Mouse (Mus musculus) naive thymus-derived CD4-positive, alpha-beta T cell, adult 2 months (primary cell): ENCODE data around the gene Wdr6.

Experiments
- DNase-seq: peaks from one replicate; pipeline ENCODE4 v3.0.0-alpha.2; 2011; ENCODE audit warnings: low read depth

Gene Wdr6

DNA sequence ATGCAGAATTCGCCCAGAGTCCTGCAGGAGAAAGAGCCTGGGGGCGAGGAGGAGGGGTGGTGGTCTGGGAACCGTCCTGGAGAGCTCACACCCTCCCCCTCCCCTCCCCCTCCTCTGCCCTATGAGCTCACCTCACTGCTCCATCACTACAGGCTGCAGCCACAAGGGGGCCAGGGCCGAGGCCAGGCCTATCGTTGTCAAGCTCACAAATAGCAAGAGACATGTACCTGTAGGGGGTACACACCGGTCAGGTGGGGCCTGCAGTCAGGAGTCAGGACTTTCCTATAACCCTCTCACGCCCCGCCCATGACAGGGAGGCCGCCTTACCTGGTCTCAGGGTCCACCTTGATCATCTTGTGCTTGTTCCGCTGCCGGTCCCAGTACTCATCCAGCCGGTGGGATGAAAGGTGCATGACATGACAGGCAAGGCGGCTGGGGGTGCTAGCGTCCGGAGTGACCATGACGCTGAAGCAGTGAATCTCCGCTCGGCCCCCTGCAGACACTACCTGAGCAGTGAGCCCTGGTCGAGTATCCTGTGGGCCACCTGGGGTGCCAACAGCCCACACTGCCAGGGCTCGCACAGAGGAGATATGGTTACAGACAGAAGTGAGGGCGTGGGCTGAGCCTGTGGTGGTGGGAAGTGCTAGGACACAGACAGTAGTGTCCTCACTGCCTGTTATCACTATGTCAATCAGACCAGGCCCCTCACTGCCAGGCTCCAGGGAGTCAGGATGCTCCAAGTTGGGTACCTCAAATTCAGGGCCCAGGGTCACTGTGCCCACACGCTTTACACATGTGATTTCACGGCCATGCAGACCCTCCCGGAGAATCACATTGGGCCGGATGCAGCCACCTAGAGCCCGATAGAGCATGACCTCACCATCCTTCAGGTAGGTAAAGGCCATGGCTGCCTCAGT, 4.5 kb downstream of the Wdr6 start:
- peak; percentile 78 for DNase-seq

DNA sequence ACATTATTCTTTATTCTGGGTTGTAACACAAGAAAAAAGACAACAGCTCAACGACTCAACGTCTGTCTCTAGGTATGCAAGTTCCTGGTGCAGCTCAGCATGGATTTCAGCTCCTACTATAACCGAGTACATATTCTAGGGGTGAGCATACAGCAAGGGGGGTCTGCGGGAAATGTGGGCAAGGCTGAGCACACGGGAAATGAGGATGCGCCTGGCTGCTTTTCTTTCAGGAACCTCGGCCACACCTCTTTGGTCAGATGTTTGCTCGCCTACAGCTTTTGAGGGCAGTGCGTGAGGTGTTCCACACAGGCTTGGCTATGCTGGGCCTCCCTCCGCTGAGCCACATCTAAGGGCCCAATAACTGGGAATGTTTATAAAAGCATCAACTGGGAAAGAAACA, 6.2 kb downstream of the Wdr6 start:
- DNase-seq, result no peak

DNA sequence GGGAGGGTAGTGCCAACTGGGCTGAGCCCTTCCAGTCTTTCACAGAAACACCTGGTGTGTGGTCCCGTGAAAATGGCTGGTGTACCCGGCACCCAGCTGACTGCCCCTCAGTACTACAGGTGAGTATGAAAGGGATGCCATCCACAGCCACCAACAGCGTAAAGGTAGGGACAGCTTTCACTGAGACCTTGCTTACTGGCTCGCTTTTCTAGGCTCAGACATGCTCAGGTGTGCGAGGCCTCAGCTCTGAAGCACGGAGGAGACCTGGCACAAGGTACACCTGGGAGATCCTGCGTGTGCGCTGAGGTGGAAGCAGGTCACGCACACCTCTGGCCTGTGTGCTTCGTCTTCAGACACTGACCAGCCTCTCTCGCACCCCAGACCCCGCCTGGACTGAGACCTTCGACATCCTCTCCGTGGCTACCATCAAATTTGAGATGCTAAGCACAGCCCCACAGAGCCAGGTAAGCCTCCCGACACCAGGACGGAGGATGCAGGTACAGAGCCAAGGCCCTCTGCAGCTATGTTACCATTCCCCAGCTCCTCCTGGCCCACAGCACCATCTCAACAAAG, 7.1 kb downstream of the Wdr6 start:
- DNase-seq, result no peak

DNA sequence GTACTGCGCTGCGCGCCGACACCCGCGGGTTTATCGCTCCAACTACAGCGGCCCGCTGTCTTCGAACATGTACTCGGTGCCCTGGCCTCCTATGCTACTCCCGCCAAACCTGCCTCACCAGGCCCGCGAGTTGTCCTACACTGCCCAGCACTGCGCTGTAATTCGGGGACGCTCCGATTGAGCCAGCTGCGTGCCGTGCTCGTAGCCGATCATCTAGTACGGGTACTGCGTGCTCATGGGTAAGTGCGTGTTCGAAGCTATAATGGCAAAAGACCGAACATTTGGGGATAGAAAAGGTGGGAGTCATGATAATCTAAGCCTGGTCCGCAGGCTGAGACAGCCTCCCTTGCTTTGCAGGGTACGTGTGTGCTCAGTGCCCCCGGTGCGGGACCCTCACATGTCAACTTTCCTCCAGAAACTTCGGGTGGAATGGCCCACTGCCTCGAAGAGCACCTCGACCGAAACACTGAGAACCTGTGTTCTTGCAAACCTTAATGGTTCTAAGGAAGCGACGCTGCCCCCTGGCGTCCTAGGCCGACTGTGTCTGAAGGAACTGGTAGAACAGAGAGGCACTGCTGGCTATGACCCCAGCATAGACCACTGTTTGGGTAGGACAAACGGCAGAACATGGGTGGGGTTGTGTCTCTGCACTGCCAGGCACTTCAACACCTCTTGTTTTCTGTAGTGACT, 8.2 kb downstream of the Wdr6 start:
- DNase-seq, result peak; percentile 90

DNA sequence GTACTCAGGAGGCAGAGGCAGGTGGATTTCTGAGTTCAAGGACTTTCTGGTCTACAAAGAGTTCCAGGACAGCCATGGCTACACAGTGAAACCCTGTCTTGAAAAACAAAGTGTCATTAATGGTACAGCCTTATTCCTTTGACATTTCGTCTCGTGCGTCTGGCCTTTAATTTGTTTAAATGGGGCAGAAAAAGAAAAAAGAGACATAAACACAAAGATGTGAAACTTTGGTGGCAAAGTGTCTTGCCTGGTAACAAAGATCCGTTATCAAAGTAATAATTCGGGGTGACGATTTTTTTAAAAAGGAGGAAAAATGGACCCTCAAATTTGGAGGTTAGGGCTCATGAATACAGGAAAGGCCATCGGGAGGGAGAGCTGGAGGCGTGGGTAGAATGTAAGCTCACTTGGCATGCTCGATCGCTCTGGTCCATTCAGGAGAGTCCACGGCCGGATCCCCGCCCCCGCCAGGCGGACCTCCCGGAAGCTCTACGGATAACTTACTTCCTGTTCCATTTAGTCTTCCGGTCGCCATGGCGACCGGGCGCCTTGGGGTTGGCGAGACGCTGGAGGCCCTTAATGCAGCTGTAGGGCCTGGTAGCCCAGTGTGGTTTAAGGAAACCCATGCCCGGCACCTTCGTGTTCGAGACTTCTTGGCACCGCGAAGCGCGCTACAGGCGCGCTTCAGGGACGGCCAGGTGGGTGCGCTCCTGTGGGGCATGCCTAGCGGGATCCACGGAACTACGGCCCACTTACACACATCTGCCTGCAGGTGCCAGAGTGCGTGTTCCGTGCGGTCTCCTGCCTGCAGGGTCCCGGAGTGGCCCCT, 8.9 kb downstream of the Wdr6 start, which contains the start of gene Dalrd3:
Gene Dalrd3, plus strand, starts transcription at position 506 of the 826 bp plus-strand sequence.
- DNase-seq, result peak; percentile 90

GRCm38 (mm10) chr9:108568511-108568921, 10.0 kb downstream of the Wdr6 start:
- DNase-seq, result peak; percentile 15

- DNase-seq, result no peak
These were observed 10.6 kb downstream of the Wdr6 start for GRCm38 (mm10) chr9:108567931-108568419.

- DNase-seq, result peak; percentile 97
These were observed 11.4 kb downstream of the Wdr6 start, which contains the start of gene Ndufaf3 for GRCm38 (mm10) chr9:108566815-108567776. TSS of gene Ndufaf3 (minus strand) at chr9:108567434.

GRCm38 (mm10) chr9:108565881-108566814, 12.4 kb downstream of the Wdr6 start:
- peak; percentile 36 for DNase-seq

DNA sequence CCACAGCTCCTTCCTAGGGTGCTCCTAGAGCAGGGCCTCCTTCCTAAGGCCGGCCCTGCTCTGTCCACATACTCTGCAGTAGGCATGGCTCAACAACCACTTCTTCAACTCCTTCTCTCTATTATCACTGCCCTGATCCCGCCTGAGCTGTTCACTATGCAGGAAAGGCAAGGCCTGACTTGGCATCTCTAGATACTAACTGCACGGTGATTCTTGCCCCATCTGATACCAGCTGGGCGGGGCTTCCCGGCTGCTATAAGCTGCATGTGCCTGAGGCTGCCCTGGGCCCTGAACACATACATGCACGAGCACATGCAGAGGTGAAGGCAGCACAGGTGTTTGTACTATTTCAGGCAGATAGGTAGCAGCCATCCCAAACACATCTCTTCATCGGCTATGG, 14.4 kb downstream of the Wdr6 start:
- DNase-seq, result no peak

DNA sequence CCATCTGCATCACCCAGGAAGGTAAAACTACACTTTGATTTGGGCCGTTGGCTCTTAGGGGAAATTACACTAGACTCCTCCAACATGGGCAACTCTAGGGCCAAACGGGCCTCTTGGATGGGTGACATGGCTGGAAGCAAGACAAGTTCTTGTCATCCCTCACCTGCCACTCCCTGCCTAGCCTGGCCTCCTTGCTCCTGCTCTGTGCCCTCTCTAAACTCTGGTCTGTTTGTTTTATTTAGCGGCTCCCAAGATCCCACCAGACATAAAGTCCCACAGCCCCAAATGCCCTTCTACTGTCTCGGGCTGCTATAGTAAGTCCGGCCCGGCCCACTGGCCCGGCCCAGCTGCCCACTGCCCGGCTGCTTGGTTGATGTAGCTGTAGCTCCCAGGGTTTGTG, 14.9 kb downstream of the Wdr6 start:
- DNase-seq, result no peak

DNA sequence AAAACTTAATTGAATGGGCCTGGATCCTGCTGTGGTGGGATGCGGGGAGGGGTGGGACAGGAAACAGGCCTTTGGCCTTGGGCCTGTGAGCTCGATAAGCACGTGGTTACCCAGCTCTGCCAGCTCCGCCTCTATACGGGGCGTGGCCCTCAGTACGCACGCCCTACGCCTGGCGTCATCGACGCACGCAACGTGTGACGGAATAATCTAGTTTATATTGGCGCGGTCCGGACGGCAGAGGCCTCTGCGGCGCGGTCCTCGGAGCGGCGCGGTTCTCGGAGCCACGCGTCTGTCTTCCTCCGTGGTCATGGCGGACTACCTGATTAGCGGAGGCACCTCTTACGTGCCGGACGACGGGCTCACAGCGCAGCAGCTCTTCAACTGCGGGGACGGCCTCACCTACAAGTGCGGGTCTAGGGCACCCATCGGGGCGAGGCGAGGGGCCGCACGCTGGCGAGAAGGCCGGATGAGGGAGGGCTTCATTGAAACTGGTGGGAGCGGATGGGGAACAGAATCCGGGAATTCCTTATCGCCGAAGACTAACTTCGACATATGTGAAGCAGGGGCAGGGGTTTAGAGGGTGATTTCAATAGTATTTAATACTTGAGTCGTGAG, 18.2 kb downstream of the Wdr6 start, which contains the start of gene Impdh2:
Gene Impdh2, plus strand, starts transcription at position 60 of the 615 bp plus-strand sequence.
- peak; percentile 99 for DNase-seq

DNA sequence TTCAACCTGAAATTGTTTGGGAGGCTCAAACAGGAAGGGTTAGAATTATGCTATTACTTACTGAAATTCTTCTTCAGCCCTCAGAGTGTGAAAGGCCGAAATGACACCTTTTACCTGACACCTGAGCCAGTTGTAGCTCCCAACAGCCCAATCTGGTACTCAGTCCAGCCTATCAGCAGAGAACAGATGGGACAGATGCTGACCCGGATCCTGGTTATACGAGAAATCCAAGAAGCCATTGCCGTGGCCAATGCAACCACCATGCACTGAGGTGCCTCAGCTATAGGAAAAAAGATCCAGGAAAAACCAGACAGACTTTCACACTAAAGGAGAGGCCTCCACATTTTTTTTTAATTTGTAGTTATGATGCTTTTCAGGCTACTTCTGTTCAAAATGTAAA, 19.4 kb downstream of the Wdr6 start:
- DNase-seq, result no peak

GRCm38 (mm10) chr9:108546875-108547274, 31.7 kb downstream of the Wdr6 start:
- no peak for DNase-seq

DNA sequence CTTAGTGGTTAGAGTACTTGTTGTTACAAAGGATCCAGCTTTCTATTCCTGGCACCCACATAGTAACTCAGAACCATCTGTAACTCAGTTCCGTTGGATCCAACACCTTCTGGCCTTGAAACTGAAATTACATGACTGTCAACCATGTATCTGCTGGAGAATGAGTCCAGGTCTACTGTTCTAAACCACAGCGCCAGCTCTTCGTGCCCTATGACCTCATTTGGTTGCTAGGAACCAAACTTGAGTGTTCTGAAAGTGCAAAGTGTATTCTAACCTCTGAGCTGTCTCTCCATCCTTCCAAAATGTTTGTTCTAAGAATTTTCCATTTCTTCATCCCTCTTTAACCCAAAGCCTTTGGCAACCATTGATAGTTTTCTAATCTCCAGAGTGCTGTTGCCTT, 32.6 kb downstream of the Wdr6 start:
- no peak for DNase-seq

- DNase-seq, result peak; percentile 65
These were observed 37.7 kb downstream of the Wdr6 start for GRCm38 (mm10) chr9:108540846-108541245.

- no peak for DNase-seq
These were observed 47.0 kb downstream of the Wdr6 start for GRCm38 (mm10) chr9:108531496-108531895.

DNA sequence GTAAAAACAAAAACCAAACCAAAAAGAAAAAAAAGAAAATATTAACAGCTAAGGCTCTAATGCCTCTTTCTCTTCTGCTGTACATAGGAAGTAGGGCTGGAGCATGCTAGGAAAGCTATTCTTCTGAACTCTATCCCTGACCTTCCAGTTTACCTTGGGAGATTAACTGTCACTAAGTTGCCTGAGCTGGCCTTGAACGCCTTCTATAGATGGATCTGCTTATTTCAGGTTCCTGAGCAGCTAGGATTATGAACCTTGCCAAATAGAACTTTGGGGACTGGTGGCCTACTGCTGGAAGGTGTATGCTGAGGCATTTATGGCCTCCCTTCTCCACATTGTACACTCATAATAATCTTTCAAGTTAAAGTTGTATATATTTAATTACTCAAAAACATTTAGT, 47.6 kb downstream of the Wdr6 start:
- DNase-seq, result no peak

DNA sequence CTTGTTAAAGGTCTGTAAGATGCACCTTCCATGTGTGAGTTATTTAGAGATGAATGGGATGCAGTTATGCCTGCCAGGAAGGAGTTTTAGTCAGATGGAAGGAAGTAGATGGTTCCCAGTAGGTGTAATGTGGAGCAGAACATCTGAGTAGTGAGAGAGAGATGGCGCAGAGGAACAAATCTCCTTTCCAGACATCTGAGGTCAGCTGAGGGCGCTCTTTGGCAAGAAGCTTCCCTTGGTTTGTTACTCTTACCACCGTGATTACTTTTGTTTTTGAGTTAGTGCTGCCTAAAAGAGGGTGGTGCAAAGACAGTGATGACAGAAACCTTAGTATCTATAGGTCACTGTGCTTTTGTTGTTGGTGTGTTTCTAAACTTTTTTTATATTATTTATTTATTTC, 53.1 kb downstream of the Wdr6 start:
- no peak for DNase-seq
